Mouse (Mus musculus) ES-E14 (cell line): ENCODE results near the gene Atp5e. TPM values are rescaled to one million over a fixed set of nuclear protein-coding genes. Genes with fewer than 3 reads are reported as not detected.
A peak's percentile ranks its signal among the peaks of the same experiment; 100 is the strongest.

Experiments
- DNase-seq: peaks from one replicate; pipeline ENCODE4 v3.0.0-alpha.2; 2013; ENCODE audit warnings: low read depth, low spot score
- H3K27ac ChIP-seq: 2 replicates; pipeline ENCODE4 v1.5.1; 2012; ENCODE audit warnings: low read depth, mild to moderate bottlenecking, low read length, moderate library complexity, mixed read lengths; ENCODE audit not compliant: poor library complexity, insufficient read depth, severe bottlenecking
- H3K36me3 ChIP-seq: 2 replicates; pipeline ENCODE4 v1.6.1; 2012; ENCODE audit warnings: mild to moderate bottlenecking, low read length, moderate library complexity, mixed read lengths; ENCODE audit not compliant: control insufficient read depth, poor library complexity, insufficient read depth, severe bottlenecking
- H3K4me1 ChIP-seq, 2 experiments: fragments of 150-350 bp in 1 of 2; sonication (generic) in 1 of 2; 2 replicates each; pipeline ENCODE4 v1.6.1; 2012; ENCODE audit warnings: low read length in 2 of 2, mild to moderate bottlenecking in 1 of 2, mixed read lengths in 1 of 2; ENCODE audit not compliant: control insufficient read depth in 2 of 2, insufficient read depth in 2 of 2, poor library complexity in 1 of 2
- H3K4me3 ChIP-seq, 2 experiments: fragments of 150-350 bp in 1 of 2; sonication (generic) in 1 of 2; 2 replicates each; pipeline ENCODE4 v1.5.1; 2012; ENCODE audit warnings: low read length in 2 of 2, low read depth in 1 of 2, mild to moderate bottlenecking in 1 of 2, mixed read lengths in 1 of 2; ENCODE audit not compliant: insufficient read depth in 1 of 2, poor library complexity in 1 of 2, severe bottlenecking in 1 of 2
- H3K9ac ChIP-seq: 2 replicates; pipeline ENCODE4 v1.6.1; 2012; ENCODE audit warnings: low read depth, mild to moderate bottlenecking, low read length, mixed read lengths; ENCODE audit not compliant: poor library complexity, insufficient read depth, severe bottlenecking
- H3K9me3 ChIP-seq: fragments of 150-350 bp; sonication (generic); 2 replicates; pipeline ENCODE4 v1.6.1; 2012; ENCODE audit warnings: low read depth, mild to moderate bottlenecking, low read length; ENCODE audit not compliant: control insufficient read depth, insufficient read depth
- CHD2 ChIP-seq: IDR thresholded peaks from 2 replicates; pipeline ENCODE4 v1.6.1; 2014; ENCODE audit warnings: mild to moderate bottlenecking, low read depth, low read length, inconsistent platforms
- HCFC1 ChIP-seq: IDR thresholded peaks from 2 replicates; pipeline ENCODE4 v1.6.1; 2012; ENCODE audit warnings: low read length, inconsistent platforms, borderline replicate concordance; ENCODE audit not compliant: insufficient read depth
- MAFK ChIP-seq: IDR thresholded peaks from 2 replicates; pipeline ENCODE4 v1.6.1; 2014; ENCODE audit warnings: mild to moderate bottlenecking, low read depth, low read length, inconsistent platforms; ENCODE audit not compliant: insufficient read depth
- ZC3H11A ChIP-seq: IDR thresholded peaks from 2 replicates; pipeline ENCODE4 v1.6.1; 2012; ENCODE audit warnings: low read depth, mild to moderate bottlenecking, inconsistent platforms, low read length, borderline replicate concordance
- ZNF384 ChIP-seq: IDR thresholded peaks from 2 replicates; pipeline ENCODE4 v1.6.1; 2012; ENCODE audit warnings: low read depth, low read length, inconsistent platforms
- in situ Hi-C, 2 experiments: fragments of 600-800 bp; cut with MboI; formaldehyde crosslinking; loops; one replicate each; pipeline ENCODE4 v1.15.1; 2025; ENCODE audit warnings: low sequenced_read_pairs in 2 of 2, inconsistent platforms in 1 of 2; ENCODE audit not compliant: unreplicated experiment in 2 of 2
- total RNA-seq: library from RNA; depleted of rRNA; stranded (reverse); fragments of 300-350 nt; gene quantifications from 2 replicates; pipeline ENCODE4 v1.2.3, GENCODE M21; 2012

The Atp5e gene
- total RNA-seq, 1 experiment: 37.4 TPM

- Histone ChIP-seq H3K9ac (no peak overlapping the region), H3K9me3 (no peaks in the 10 kb centered on the region), H3K27ac (no peak overlapping the region), H3K4me3 (no peak overlapping the region), H3K36me3 (peaks cover 11% of the 10 kb centered on the region; the same call in 1 of the 2 replicates), H3K4me1 (peaks cover 0 to 15% of the 10 kb centered on the region in 2 experiments; a peak in 2 of 4 replicates)
- DNase-seq: no peak
- in situ Hi-C loops: no loop called here
- no peak for TF ChIP-seq MAFK
- TF ChIP-seq ZNF384: no peak
- TF ChIP-seq HCFC1: no peak
- TF ChIP-seq ZC3H11A: no peak
- TF ChIP-seq CHD2: no peak
These were observed 23.9 kb downstream of the Atp5e start for GRCm38 (mm10) chr2:174439961-174440360.

GRCm38 (mm10) chr2:174439450-174439838 is 24.5 kb downstream of the Atp5e start:
- no peak overlapping the region for H3K27ac ChIP-seq
- no peak for DNase-seq
- H3K9me3 ChIP-seq: no peaks in the 10 kb centered on the region
- no peak overlapping the region; a peak in 1 of 4 replicates for H3K4me3 ChIP-seq
- no peak overlapping the region for H3K9ac ChIP-seq
- in situ Hi-C loops: no loop called here
- H3K36me3 ChIP-seq: peaks cover 15% of the 10 kb centered on the region
- peaks cover 0 to 19% of the 10 kb centered on the region in 2 experiments; a peak in 2 of 4 replicates for H3K4me1 ChIP-seq
- TF ChIP-seq HCFC1 (no peak), MAFK (no peak), CHD2 (no peak), ZC3H11A (no peak), ZNF384 (no peak)

DNA sequence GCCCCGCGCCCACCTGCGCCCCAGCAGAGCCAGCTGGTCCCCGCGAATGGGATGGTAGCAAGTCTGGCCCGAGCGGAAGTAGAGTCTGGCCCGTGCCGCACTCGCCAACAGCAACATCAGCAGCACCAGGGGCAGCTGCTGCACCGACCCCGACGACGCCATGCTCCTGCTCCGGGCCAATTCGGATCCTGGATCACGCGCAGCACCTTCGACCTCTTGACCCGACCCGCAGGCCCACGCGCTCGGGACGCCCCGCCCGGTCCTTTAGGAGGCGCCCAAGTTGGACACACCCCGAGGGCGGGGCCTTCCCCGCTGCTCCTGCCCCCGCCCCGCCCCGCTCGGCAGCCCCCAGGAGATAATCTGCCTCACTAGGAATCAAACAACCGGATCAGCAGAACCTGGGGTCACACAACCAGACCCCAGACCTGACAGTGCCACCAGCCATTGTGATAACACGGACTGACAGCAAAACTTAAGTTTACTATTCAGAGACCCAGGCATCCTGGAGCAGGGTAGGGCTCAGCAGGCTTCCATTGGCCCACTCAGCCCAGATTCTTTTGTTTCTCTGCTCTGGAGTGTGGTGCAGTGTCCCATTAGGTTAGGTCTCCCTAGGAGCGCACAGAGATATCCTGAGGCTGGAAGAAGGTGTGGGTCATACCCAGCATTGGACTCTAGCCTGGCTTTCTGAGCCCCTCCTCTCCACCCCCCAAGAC is 25.0 kb downstream of the Atp5e start, which contains the start of gene Ctsz:
Gene Ctsz (minus strand): TSS at position 303 of the 713 bp plus-strand sequence.
- DNase-seq: peak; percentile 44
- peaks cover 0 to 24% of the 10 kb centered on the region in 2 experiments; a peak in 2 of 4 replicates for H3K4me1 ChIP-seq
- H3K4me3 ChIP-seq: peak within 1 kb of the TSS; percentile 48 to 71
- TF ChIP-seq ZC3H11A (no peak), MAFK (no peak), HCFC1 (no peak), CHD2 (no peak), ZNF384 (no peak)
- peak within 1 kb of the TSS; percentile 68 for H3K9ac ChIP-seq
- H3K27ac ChIP-seq: no peak within 1 kb of the TSS
- in situ Hi-C loops: no loop called here
- peaks cover 19% of the 10 kb centered on the region for H3K36me3 ChIP-seq
- no peaks in the 10 kb centered on the region for H3K9me3 ChIP-seq

GRCm38 (mm10) chr2:174438181-174438580 is 25.7 kb downstream of the Atp5e start:
- in situ Hi-C loops: no loop called here
- peak overlapping the region; percentile 48 to 71 for H3K4me3 ChIP-seq
- no peaks in the 10 kb centered on the region for H3K9me3 ChIP-seq
- peak overlapping the region; percentile 68 for H3K9ac ChIP-seq
- peaks cover 0 to 30% of the 10 kb centered on the region in 2 experiments; a peak in 2 of 4 replicates for H3K4me1 ChIP-seq
- H3K36me3 ChIP-seq: peaks cover 26% of the 10 kb centered on the region
- DNase-seq: no peak
- TF ChIP-seq MAFK (no peak), HCFC1 (no peak), ZNF384 (no peak), CHD2 (no peak), ZC3H11A (no peak)
- H3K27ac ChIP-seq: no peak overlapping the region
